Mouse (Mus musculus): ENCODE measurements around the gene Ssbp4. TPM values are rescaled to one million over a fixed set of nuclear protein-coding genes. Genes with fewer than 3 reads are reported as not detected.
A peak's percentile ranks its signal among the peaks of the same experiment; 100 is the strongest.

Gene Ssbp4
- total RNA-seq, 2 experiments from 2014 or later: 73.8 to 78.5 TPM

DNA sequence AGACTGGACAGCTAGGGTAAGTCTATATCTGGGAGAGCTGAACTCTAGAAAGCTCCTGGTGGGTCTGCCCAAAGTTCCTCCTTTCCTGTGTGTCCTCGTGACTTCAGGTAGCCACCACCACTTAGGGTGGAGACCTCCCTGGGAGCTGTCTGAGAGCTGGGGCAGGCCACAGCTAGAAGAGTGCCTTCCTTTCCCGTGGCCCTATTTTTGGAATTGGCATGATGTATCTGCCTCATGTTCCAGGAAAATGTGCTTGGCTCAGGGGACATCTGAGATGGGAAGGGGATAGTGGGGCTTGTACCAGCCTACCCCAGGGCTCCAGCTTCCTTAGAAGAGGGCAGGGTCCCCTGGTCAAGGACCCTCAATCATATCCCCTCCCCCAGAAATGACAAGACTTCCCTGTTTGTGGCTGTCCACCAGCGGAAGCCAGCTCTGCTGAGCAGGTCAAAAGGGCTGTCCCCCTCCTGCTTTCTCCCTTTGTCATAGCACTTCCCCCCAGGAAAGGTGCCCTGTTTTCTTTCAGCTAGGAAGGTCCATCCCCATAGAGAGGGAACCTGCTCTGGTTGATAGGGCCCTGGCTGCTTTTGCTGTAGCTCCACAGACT is 57.0 kb downstream of the Ssbp4 start:
- DNase-seq: peak; percentile 42

DNA sequence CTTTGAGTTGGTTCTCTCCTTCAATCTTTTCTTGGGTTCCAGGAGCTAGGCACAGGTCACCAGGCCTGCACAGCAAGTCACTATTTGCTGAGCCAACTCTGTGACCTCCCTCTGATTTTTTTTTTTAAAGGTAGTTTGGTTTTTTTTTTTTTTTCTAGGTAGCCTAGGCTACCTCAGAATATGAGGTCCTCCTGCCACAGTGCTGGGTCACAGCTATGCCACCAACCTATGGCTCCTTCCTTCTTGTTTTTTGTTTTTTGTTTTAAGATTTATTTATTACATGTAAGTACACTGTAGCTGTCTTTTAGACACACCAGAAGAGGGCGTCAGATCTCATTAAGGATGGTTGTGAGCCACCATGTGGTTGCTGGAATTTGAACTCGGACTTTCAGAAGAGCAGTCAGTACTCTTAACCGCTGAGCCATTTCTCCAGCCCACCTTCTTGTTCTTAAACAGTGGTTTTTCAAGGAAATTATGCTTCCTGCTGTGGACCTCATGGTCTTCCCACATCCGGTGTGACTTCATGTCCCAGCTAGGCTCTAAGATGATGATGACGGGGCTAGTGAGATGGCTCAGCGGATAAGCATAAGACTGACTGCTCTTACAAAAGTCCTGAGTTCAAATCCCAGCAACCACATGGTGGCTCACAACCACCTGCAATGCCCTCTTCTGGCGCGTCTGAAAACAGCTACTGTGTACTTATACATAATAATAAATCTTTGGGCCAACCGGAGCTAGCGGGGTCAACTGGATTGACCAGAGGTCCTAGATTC is 59.1 kb downstream of the Ssbp4 start:
- DNase-seq: no peak

DNA sequence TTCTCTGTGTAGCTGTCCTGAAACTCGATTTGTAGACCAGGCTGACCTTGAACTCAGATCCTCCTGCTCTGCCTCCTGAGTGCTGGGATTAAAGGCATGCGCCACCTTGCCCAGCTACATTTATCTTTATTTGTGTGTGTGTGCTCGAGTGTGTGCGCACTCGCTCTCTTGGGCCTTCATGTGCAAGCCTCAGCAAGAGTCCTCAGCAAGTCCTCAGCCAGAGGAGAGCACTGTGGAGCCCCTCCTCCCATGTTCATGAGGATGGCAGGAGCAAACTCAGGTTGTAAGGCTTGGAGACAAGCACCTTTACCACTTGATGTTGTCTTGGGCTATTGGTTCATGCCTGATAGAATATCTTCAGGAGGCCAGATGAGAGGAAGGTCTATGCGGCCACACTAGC is 60.9 kb downstream of the Ssbp4 start:
- no peak for DNase-seq

Other genes starting within 250 kb of the Ssbp4 start
- gene Comp, start 235.3 kb downstream of the Ssbp4 start, total RNA-seq (2021): 1 to 10 TPM; 2.5 to 2.6 TPM
- 10 to 100 TPM; 12.8 to 15.4 TPM for gene Crtc1, start 169.3 kb downstream of the Ssbp4 start, total RNA-seq (2021)
- gene Klhl26, start 131.9 kb downstream of the Ssbp4 start, total RNA-seq (2021): 1 to 10 TPM; 8.2 to 9.2 TPM
- gene Tmem59l, start 121.5 kb downstream of the Ssbp4 start, total RNA-seq (2021): not detected
- under 1 TPM in 1 of 2 experiments, not detected in 1; 0.55 TPM for gene Crlf1, start 115.7 kb downstream of the Ssbp4 start, total RNA-seq (2021)
- gene Rex1bd, start 102.1 kb downstream of the Ssbp4 start, total RNA-seq (2021): 100 to 1,000 TPM in 1 of 2 experiments, 10 to 100 TPM in 1; 96.9 to 109 TPM
- 1,000 to 10,000 TPM; 1,698 to 1,707 TPM for gene Uba52, start 98.1 kb downstream of the Ssbp4 start, total RNA-seq (2021)
- gene Fkbp8, start 81.1 kb downstream of the Ssbp4 start, total RNA-seq (2021): 100 to 1,000 TPM; 204 to 207 TPM
- 10 to 100 TPM; 67.5 to 76.9 TPM for gene Kxd1, start 80.9 kb downstream of the Ssbp4 start, total RNA-seq (2021)
- gene Ell, start 69.4 kb downstream of the Ssbp4 start, total RNA-seq (2021): 10 to 100 TPM; 16.7 to 17.6 TPM
- gene Isyna1, start 14.5 kb downstream of the Ssbp4 start, total RNA-seq (2021): 10 to 100 TPM; 38.9 to 41.6 TPM
- gene Lrrc25, start 7.3 kb upstream of the Ssbp4 start, total RNA-seq (2021): 1 to 10 TPM; 1.1 to 1.5 TPM
- gene Gdf15, start 23.6 kb upstream of the Ssbp4 start, total RNA-seq (2021): 1 to 10 TPM; 2.7 to 3.5 TPM
- 10 to 100 TPM; 32.2 to 38.4 TPM for gene Pgpep1, start 51.5 kb upstream of the Ssbp4 start, total RNA-seq (2021)
- 100 to 1,000 TPM; 107 to 120 TPM for gene Lsm4, start 64.4 kb upstream of the Ssbp4 start, total RNA-seq (2021)
- 100 to 1,000 TPM; 254 to 261 TPM for gene Jund, start 90.1 kb upstream of the Ssbp4 start, total RNA-seq (2021)
- gene Iqcn, start 94.6 kb upstream of the Ssbp4 start, total RNA-seq (2021): under 1 TPM; 0.10 to 0.11 TPM
- gene Gm3336, start 109.7 kb upstream of the Ssbp4 start, total RNA-seq (2021): not detected
- 1 to 10 TPM in 1 of 2 experiments, under 1 TPM in 1; 0.74 to 1.0 TPM for gene Pde4c, start 114.8 kb upstream of the Ssbp4 start, total RNA-seq (2021)
- gene Rab3a, start 145.8 kb upstream of the Ssbp4 start, total RNA-seq (2021): 10 to 100 TPM; 27.3 to 28.7 TPM
- 10 to 100 TPM; 35.8 to 37.9 TPM for gene Mpv17l2, start 152.1 kb upstream of the Ssbp4 start, total RNA-seq (2021)
- gene Pik3r2, start 167.8 kb upstream of the Ssbp4 start, total RNA-seq (2021): 10 to 100 TPM; 36.0 to 39.2 TPM
- 1 to 10 TPM; 8.4 to 8.9 TPM for gene Mast3, start 196.2 kb upstream of the Ssbp4 start, total RNA-seq (2021)
- under 1 TPM in 1 of 2 experiments, not detected in 1; 0.12 TPM for gene Il12rb1, start 199.6 kb upstream of the Ssbp4 start, total RNA-seq (2021)
- 1 to 10 TPM; 5.1 to 7.5 TPM for gene Arrdc2, start 230.8 kb upstream of the Ssbp4 start, total RNA-seq (2021)